9 mouse cellular contexts compared by ENCODE assay signal in the genomic region with DNA sequence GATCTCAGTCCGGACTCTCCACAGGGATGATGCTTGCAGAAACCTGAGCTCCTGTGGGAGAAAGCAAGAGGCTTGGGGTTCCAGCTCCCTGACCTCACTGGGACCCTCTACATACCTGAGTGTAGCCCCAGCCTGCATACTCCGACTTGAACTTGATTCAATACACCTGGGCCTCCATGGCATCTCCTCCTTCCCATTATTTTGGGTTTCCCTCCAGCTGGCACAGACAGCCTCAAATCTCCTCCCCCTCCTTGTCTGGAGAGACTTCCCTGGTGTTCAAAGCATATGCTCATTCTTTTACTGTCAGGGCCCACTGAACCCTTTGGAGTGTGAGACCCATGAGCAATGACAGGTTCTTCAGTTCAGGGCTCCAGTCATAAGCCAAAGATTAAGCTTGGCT.
"Had no signal": no experiment of that assay in that cellular context is flagged by ENCODE, and none has a peak within 500 bp of the region (broad histone marks: within the 10 kb centered on the region; RNA-seq: fewer than 3 reads in every experiment).

No protein-coding gene starts in this region.

- DNase-seq: kidney, postnatal 25 days; layer of hippocampus, adult 9-11 months; liver, embryonic 13.5 days; lung, embryonic 14.5 days; lung, postnatal 36 days; retina, postnatal 1 day; right cerebral cortex, postnatal 25 days; spleen, adult 18-20 months; thymus, postnatal 36 days had no signal
